Mouse (Mus musculus) hindbrain, embryonic 11.5 days (tissue): ENCODE measurements around the gene Foxn3. TPM values are rescaled to one million over a fixed set of nuclear protein-coding genes. Genes with fewer than 3 reads are reported as not detected.
A peak's percentile ranks its signal among the peaks of the same experiment; 100 is the strongest.

Experiments
- ATAC-seq: fragments of 200-750 bp; cut with Nextera tagmentation; 2 replicates; pipeline ENCODE4 v1.8.0; 2017; ENCODE audit warnings: mild to moderate bottlenecking, moderate TSS enrichment, moderate library complexity; ENCODE audit not compliant: low FRiP score
- DNase-seq: peaks from one replicate; pipeline ENCODE4 v3.0.0-alpha.2; 2015; ENCODE audit warnings: low spot score
- H3K27ac ChIP-seq: fragments of 300-500 bp; sonication (generic); 2 replicates; pipeline ENCODE4 v1.5.1; 2014; ENCODE audit warnings: mild to moderate bottlenecking, low read depth, low read length
- H3K27me3 ChIP-seq: fragments of 300-500 bp; sonication (generic); 2 replicates; pipeline ENCODE4 v1.6.1; 2014; ENCODE audit warnings: mild to moderate bottlenecking, low read length, moderate library complexity, mixed read lengths; ENCODE audit not compliant: control insufficient read depth, insufficient read depth
- H3K36me3 ChIP-seq: fragments of 300-500 bp; sonication (generic); 2 replicates; pipeline ENCODE4 v1.6.1; 2014; ENCODE audit warnings: mild to moderate bottlenecking, low read length, moderate library complexity, mixed read lengths; ENCODE audit not compliant: control insufficient read depth, insufficient read depth
- H3K4me1 ChIP-seq: fragments of 300-500 bp; sonication (generic); replicated peaks from 2 replicates; pipeline ENCODE4 v1.6.1; 2014; ENCODE audit warnings: low read length, mixed read lengths; ENCODE audit not compliant: control insufficient read depth, insufficient read depth
- H3K4me2 ChIP-seq: fragments of 300-500 bp; sonication (generic); replicated peaks from 2 replicates; pipeline ENCODE4 v1.6.1; 2014; ENCODE audit warnings: mild to moderate bottlenecking, low read depth, low read length
- H3K4me3 ChIP-seq: fragments of 300-500 bp; sonication (generic); 2 replicates; pipeline ENCODE4 v1.5.1; 2014; ENCODE audit warnings: low read depth, low read length
- H3K9ac ChIP-seq: fragments of 300-500 bp; sonication (generic); 2 replicates; pipeline ENCODE4 v1.6.1; 2014; ENCODE audit warnings: low read depth, low read length
- H3K9me3 ChIP-seq: fragments of 300-500 bp; sonication (generic); 2 replicates; pipeline ENCODE4 v1.6.1; 2016; ENCODE audit warnings: low read length; ENCODE audit not compliant: control insufficient read depth
- WGBS: fragments of 180-500 bp; shearing (Covaris S2); extraction: QIAGEN DNeasy Blood & Tissue Kit; methylation state at CpG from one replicate; pipeline ENCODE4 v1.1.7; 2014; 5-methylcytosine and 5-hydroxymethylcytosine counted together
- polyA plus RNA-seq: library from polyadenylated mRNA; unstranded; fragments of >200 nt; fragmentation: Nextera tagmentation; extraction: Ambion mirVana; gene quantifications from 2 replicates; pipeline ENCODE4 v1.2.1, GENCODE M21; 2014

Gene Foxn3
- polyA plus RNA-seq, 1 experiment from 2014 or later = 91.6 TPM

DNA sequence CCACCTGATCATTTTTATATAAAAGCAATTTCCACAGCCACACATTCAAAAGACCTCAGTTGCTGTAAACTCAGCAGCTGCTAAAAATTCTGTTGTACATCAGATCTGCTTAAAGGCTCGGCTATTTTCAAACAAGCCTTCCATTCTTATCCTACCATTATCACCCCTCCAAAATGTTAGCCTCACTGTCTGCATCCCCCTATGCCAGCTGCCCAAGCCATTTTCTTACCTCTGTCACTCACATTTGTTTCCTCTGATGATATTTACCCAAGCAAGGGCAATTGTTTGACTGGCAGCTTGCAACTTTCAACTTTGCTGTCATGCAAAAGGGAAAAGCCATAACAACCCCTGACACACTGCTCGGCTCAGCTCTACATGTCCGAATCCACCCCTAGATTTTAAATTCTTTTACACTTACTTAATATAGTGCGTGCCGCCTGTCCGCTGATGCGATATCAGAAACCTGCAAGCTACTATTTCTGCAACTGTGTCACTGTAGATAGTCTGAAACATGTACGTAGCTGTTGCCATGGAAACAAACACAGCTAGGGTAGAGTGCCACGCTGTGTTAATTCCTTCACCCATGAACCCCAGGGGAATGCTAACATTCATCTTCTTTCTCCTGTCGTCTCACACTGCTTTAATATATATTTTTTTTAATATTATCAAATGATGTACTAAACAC, 105.7 kb downstream of the Foxn3 start:
- Histone ChIP-seq H3K36me3 (no peaks in the 10 kb centered on the region), H3K4me3 (no peak overlapping the region), H3K4me1 (no peaks in the 10 kb centered on the region), H3K27me3 (no peaks in the 10 kb centered on the region), H3K9me3 (no peaks in the 10 kb centered on the region), H3K9ac (no peak overlapping the region), H3K27ac (no peak overlapping the region), H3K4me2 (no peak overlapping the region)
- DNase-seq (peak; percentile 23), ATAC-seq (peak; percentile 40; the same call in 1 of the 2 replicates)
- WGBS = 79% methylated on average over 10 of the region's 10 CpGs

DNA sequence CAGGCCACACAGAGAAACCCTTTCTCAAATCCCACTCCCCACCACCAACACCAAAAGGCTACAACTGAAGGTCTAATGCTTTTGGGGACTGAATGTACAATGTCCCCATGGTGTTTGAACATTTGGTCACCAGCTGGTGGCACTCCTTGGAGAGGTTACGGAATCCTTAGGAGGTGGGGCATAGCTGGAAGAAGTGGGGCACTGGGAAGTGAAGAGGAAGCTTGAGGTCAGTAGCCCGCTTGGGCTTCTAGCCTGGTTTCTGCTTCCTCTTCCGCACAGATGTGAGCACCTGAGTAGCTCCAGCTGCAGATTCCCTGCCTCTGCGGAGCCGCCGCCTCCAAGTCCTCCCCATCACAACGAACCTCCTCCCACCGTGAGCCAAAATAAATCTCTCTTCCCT, 107.8 kb downstream of the Foxn3 start:
- Histone ChIP-seq H3K4me1 (no peaks in the 10 kb centered on the region), H3K9me3 (no peaks in the 10 kb centered on the region), H3K4me3 (no peak overlapping the region), H3K36me3 (no peaks in the 10 kb centered on the region), H3K4me2 (no peak overlapping the region), H3K27ac (no peak overlapping the region), H3K9ac (no peak overlapping the region), H3K27me3 (no peaks in the 10 kb centered on the region)
- WGBS = 97% methylated on average over 8 of the region's 8 CpGs
- ATAC-seq (no peak), DNase-seq (no peak)

DNA sequence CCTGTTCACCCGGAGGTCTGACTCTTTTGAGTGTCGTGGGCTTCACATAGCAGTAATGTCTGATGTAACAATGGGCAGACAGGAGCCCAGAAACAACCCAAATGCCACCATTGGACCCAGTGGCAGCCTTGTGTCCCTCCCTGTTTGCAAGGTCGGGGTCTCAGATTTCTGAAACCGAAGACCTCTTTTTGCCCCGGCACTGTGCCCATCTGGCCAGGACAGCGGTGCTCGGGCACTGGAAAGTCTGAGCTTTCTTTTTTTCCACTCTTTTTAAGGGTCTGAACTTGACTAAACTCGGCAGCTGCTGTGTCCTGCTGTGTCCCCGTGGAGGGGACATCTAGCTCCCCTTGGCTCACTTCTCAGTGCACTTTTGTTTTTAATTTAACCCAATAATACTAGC, 109.0 kb downstream of the Foxn3 start:
- Histone ChIP-seq H3K27me3 (no peaks in the 10 kb centered on the region), H3K4me1 (no peaks in the 10 kb centered on the region), H3K36me3 (no peaks in the 10 kb centered on the region), H3K9me3 (no peaks in the 10 kb centered on the region), H3K4me3 (no peak overlapping the region), H3K27ac (no peak overlapping the region), H3K9ac (no peak overlapping the region), H3K4me2 (no peak overlapping the region)
- no peak for DNase-seq
- WGBS = 53% methylated on average over 9 of the region's 9 CpGs
- ATAC-seq = no peak

DNA sequence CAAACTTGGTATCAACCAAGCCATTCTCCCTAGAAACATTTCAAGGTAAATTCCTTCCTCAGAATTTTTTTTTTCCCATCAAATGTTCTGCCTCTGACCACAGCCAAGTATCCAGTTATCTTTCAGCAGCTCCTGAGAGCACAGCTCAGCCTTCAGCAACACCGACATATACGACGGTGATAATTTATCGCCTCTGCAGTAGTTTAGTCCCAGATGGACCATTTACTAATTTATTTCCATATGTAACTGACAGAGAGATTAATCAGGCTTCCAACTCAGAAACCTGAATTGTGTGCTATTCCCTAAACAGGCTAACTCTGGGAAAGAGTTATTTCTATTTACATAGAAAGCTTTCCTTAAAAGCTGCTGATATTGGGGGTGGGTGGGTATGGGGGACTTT, 109.6 kb downstream of the Foxn3 start:
- ATAC-seq (no peak), DNase-seq (no peak)
- Histone ChIP-seq H3K27me3 (no peaks in the 10 kb centered on the region), H3K36me3 (no peaks in the 10 kb centered on the region), H3K27ac (no peak overlapping the region), H3K4me2 (no peak overlapping the region), H3K4me3 (no peak overlapping the region), H3K9me3 (no peaks in the 10 kb centered on the region), H3K4me1 (no peaks in the 10 kb centered on the region), H3K9ac (no peak overlapping the region)
- WGBS = 80% methylated on average over 4 of the region's 4 CpGs

DNA sequence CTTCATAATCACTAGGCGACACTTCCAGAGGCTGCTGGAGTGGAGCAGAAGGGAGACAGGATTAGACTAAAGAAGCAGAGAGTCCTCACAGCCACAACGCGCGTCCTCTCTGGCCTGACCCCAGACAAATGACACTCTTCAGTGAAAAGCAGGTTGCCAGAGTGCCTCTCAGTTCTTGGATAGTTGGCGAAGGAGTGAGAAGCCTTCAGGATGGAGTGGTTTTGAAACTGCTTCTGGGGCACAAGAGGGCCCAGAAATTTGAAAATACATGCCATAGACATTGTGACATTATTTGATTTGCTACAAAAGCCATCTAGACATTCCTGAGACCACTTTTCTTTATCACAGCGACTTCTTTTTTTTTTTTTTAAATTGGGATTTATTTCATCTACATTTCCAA, 113.3 kb downstream of the Foxn3 start:
- Histone ChIP-seq H3K9ac (no peak overlapping the region), H3K27me3 (no peaks in the 10 kb centered on the region), H3K4me2 (no peak overlapping the region), H3K36me3 (no peaks in the 10 kb centered on the region), H3K4me1 (no peaks in the 10 kb centered on the region), H3K27ac (no peak overlapping the region), H3K4me3 (no peak overlapping the region), H3K9me3 (no peaks in the 10 kb centered on the region)
- DNase-seq (no peak), ATAC-seq (no peak)
- 90% methylated on average over 6 of the region's 6 CpGs for WGBS

DNA sequence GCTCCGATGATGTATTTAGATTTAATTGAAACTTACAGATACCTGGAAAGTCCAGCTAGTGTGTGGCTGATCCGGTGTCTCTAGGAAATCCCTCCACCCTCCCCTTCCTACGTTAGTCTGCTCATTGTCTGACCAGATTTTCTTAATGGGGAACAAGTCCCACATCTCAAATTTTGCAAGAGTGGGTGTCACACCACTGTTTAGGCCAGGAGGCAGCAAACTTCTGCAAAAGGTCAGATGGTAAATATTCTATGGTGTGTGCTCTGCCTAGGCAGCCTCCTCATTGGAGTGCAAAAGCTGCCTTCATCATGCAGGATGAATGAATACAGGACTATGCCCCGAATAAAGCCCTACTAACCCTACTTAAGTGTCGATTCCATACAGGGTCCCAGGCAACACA, 115.6 kb downstream of the Foxn3 start:
- H3K27ac ChIP-seq = no peak overlapping the region
- no peak overlapping the region for H3K4me3 ChIP-seq
- H3K4me1 ChIP-seq = no peaks in the 10 kb centered on the region
- no peaks in the 10 kb centered on the region for H3K36me3 ChIP-seq
- DNase-seq (no peak), ATAC-seq (no peak)
- WGBS = 93% methylated on average over 5 of the region's 5 CpGs
- no peak overlapping the region for H3K4me2 ChIP-seq
- H3K9me3 ChIP-seq = no peaks in the 10 kb centered on the region
- H3K9ac ChIP-seq = no peak overlapping the region
- H3K27me3 ChIP-seq = no peaks in the 10 kb centered on the region

DNA sequence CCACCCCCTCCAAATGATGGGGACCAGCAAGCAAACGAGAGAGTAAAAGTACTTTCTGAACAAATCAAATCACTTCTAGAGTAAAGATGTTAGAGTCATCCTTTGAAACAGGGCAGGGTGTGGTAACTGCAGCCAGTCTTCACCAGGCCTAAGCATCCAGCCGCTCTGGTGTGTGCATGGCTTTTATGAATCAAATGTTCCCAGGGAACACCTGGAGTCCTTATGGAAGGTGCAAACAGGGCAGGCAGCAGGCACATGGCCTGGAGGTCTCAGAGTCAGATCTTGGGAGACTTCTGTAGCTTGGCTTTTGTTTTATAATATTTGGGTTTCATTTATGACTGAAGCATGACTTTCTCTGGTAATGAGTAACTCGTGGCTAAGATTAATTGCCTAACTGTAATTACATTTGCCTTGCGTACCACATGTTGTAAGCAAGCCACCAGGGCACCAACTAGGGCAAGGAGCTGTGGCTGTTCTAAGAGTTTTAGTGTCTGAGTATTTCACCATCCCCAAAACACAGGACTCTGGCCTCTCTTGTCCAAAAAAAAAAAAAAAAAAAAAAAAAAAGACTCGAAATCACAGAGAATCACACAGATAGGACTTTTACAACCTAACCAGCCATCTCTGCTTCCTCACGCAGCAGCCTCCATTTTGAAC, 118.2 kb downstream of the Foxn3 start:
- Histone ChIP-seq H3K36me3 (no peaks in the 10 kb centered on the region), H3K4me3 (no peak overlapping the region), H3K27ac (no peak overlapping the region), H3K9me3 (no peaks in the 10 kb centered on the region), H3K4me2 (no peak overlapping the region), H3K27me3 (no peaks in the 10 kb centered on the region), H3K9ac (no peak overlapping the region), H3K4me1 (no peaks in the 10 kb centered on the region)
- 84% methylated on average over 6 of the region's 6 CpGs for WGBS
- DNase-seq (no peak), ATAC-seq (no peak)

DNA sequence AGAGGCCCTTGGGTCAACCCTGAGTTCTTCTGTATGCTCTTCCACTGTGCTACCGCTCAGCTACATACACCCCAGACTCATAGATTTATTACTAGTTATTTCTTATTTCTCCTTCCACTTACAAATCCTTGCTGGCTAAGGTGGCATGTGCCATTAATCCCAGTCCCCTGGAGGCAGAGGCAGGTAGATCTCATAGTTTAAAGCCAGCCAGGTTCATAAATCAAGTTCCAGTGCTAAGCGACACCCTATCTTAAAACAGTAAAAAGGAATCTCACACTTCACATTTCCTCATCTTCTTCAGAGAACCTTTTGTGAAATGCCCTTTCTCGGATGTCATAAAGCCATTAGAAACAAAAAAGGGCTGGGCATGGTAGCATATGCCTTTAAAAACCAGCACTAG, 120.6 kb downstream of the Foxn3 start:
- Histone ChIP-seq H3K9me3 (no peaks in the 10 kb centered on the region), H3K27me3 (no peaks in the 10 kb centered on the region), H3K9ac (no peak overlapping the region), H3K4me2 (no peak overlapping the region), H3K27ac (no peak overlapping the region), H3K4me1 (no peaks in the 10 kb centered on the region), H3K4me3 (no peak overlapping the region), H3K36me3 (no peaks in the 10 kb centered on the region)
- 94% methylated on average over 3 of the region's 3 CpGs for WGBS
- no peak for ATAC-seq
- no peak for DNase-seq

DNA sequence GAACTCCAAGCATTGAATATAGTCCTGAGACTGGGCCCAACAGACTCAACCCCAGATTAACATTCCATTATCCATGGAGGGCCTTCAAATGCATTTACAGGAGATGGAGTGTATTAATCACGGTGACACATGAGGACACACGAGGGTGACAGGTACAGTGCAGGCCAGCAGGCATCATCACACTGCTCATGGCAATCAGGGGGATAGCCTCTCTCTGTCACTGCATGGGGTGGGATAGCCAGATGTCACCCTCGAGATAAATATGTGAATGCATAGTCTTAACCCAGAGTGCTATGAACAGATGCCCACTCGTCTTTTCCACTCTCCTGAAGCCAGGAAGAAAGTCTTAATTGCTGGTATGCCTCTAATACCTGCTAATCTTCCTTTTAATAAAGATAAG, 122.4 kb downstream of the Foxn3 start:
- ATAC-seq (no peak), DNase-seq (no peak)
- 80% methylated on average over 4 of the region's 4 CpGs for WGBS
- no peak overlapping the region for H3K27ac ChIP-seq
- H3K4me3 ChIP-seq = no peak overlapping the region
- no peaks in the 10 kb centered on the region for H3K27me3 ChIP-seq
- H3K36me3 ChIP-seq = no peaks in the 10 kb centered on the region
- no peak overlapping the region for H3K4me2 ChIP-seq
- no peak overlapping the region for H3K9ac ChIP-seq
- H3K9me3 ChIP-seq = no peaks in the 10 kb centered on the region
- H3K4me1 ChIP-seq = no peaks in the 10 kb centered on the region
